Mouse (Mus musculus) embryonic fibroblast, embryonic 13.5 days (primary cell): ENCODE data around the gene Rnf152.

ENCODE experiments used
- CTCF ChIP-seq: IDR thresholded peaks from 2 replicates; pipeline ENCODE4 v1.5.1; 2011; ENCODE audit warnings: mild to moderate bottlenecking, control low read depth, low read length, moderate library complexity, borderline replicate concordance; ENCODE audit not compliant: insufficient read depth
- POLR2A ChIP-seq: IDR thresholded peaks from 2 replicates; pipeline ENCODE4 v1.6.1; 2011; ENCODE audit warnings: low read depth, mild to moderate bottlenecking, control low read depth, low read length, moderate library complexity

DNA sequence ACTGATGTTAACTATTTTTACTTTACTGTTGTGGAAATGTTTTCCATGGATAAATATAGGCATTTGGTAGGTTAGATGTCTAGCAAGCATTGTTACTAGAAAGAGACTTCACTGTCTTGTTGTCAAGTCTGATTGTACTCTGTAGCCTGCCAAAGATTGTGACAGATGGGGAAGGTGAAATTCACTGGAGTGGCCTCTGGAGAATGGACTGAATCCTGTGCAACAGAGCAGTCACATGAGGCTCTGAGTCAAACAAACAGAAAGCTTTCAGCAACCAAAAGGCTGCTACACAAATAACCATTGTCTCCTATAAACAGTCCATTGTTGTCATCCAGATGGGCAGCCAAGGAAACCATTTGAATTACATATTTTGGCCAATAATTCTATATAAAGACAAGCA lies 15.6 kb downstream of the Rnf152 start:
- TF ChIP-seq CTCF = no peak
- TF ChIP-seq POLR2A = no peak
